Mouse (Mus musculus) left cerebral cortex, adult 11 months (tissue): ENCODE data around the gene Nhp2.
"Not testable (repeated sequence)": the region's sequence is repeated elsewhere in the genome, so short reads cannot be mapped to it uniquely, and the experiment has no call there.

ENCODE experiments used
- DNase-seq: peaks from one replicate; pipeline ENCODE4 v3.0.0; 2022; ENCODE audit warnings: low spot score

Gene Nhp2

GRCm38 (mm10) chr11:51658291-51658690, 38.8 kb downstream of the Nhp2 start:
- DNase-seq = no peak

- no peak for DNase-seq
Observed at GRCm38 (mm10) chr11:51658705-51659104, 39.2 kb downstream of the Nhp2 start.

- DNase-seq = no peak
Observed at GRCm38 (mm10) chr11:51661867-51662365, 42.4 kb downstream of the Nhp2 start.

GRCm38 (mm10) chr11:51662632-51663031, 43.1 kb downstream of the Nhp2 start:
- DNase-seq = no peak

GRCm38 (mm10) chr11:51664747-51665146, 45.2 kb downstream of the Nhp2 start:
- DNase-seq = not testable (repeated sequence)

- no peak for DNase-seq
Observed at GRCm38 (mm10) chr11:51670846-51671245, 51.3 kb downstream of the Nhp2 start.

- no peak for DNase-seq
Observed at GRCm38 (mm10) chr11:51671376-51671775, 51.8 kb downstream of the Nhp2 start.

- DNase-seq = no peak
Observed at GRCm38 (mm10) chr11:51673291-51673690, 53.8 kb downstream of the Nhp2 start.
